ENCODE assay signal across 18 mouse cellular contexts in the genomic region with DNA sequence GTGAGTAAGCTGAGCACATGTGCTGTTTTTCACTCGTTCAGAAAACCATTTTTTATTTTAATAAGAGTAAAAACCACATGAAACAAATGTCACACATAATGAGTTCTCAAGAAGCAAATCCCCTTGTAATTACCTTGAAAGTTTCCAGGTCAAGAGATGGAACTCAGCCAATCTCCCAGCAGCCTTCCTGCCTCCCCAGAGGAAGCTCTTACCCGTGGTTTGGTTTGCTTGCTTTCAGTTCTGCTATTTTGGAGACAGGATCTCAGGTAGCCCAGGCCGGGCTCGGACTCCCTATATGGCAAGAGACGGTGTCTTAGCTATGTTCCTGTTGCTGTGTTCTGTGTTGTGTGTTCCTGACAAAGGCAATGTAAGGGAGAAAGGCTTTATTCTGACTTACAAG. TPM values are rescaled to one million over a fixed set of nuclear protein-coding genes. Genes with fewer than 3 reads are reported as not detected.
A peak's percentile ranks its signal among the peaks of the same experiment; 100 is the strongest.
DNase-seq lines count a peak whose midpoint lies in the region; ATAC-seq and TF ChIP-seq lines count a peak whose summit lies in the region.
"Had no signal": no experiment of that assay in that cellular context is flagged by ENCODE, and none has a peak within 500 bp of the region (broad histone marks: within the 10 kb centered on the region; RNA-seq: fewer than 3 reads in every experiment).

No protein-coding gene starts in this region.

- H3K27me3 ChIP-seq in limb, embryonic 14.5 days (ENCODE audit: control insufficient read depth, insufficient read depth, low read length) = no peaks in the 10 kb centered on the region
- H3K27me3 ChIP-seq: forebrain, embryonic 13.5 days; kidney, embryonic 15.5 days; limb, embryonic 12.5 days; lung, embryonic 15.5 days; stomach, embryonic 15.5 days had no signal

- no peak overlapping the region for H3K9ac ChIP-seq in limb, embryonic 14.5 days (ENCODE audit: low read depth, low read length, severe bottlenecking)
- H3K9ac ChIP-seq: forebrain, embryonic 13.5 days; hindbrain, embryonic 14.5 days; kidney, embryonic 15.5 days; limb, embryonic 12.5 days; lung, embryonic 15.5 days; stomach, embryonic 15.5 days had no signal

- 0 out of 2 replicates have a peak, but pooled peaks cover 5% of the 10 kb centered on the region for H3K4me1 ChIP-seq in limb, embryonic 14.5 days (ENCODE audit: control insufficient read depth, insufficient read depth, low read length)
- H3K4me1 ChIP-seq: forebrain, embryonic 13.5 days; stomach, embryonic 15.5 days had no signal

- H3K4me2 ChIP-seq in limb, embryonic 14.5 days (replicated peaks; ENCODE audit: low read depth, low read length, severe bottlenecking) = no peak overlapping the region
- H3K4me2 ChIP-seq: forebrain, embryonic 13.5 days; hindbrain, embryonic 14.5 days; kidney, embryonic 15.5 days; limb, embryonic 12.5 days; lung, embryonic 15.5 days; stomach, embryonic 15.5 days had no signal

- H3K9me3 ChIP-seq in limb, embryonic 14.5 days (ENCODE audit: control insufficient read depth, low read length) = no peaks in the 10 kb centered on the region
- H3K9me3 ChIP-seq: forebrain, embryonic 13.5 days; G1E; kidney, embryonic 15.5 days; lung, embryonic 15.5 days; stomach, embryonic 15.5 days had no signal

- intact Hi-C loops in left cerebral cortex, postnatal 10 days (cut with DNase I) = no loop called here

- TF ChIP-seq POLR2A in limb, embryonic 14.5 days (IDR thresholded peaks at IDR 0.05; ENCODE audit: borderline replicate concordance, extremely low read depth, insufficient read depth, insufficient read length) = no peak

- H3K4me3 ChIP-seq in limb, embryonic 14.5 days (replicated peaks; ENCODE audit: low read length) = no peak overlapping the region
- H3K4me3 ChIP-seq: forebrain, embryonic 13.5 days; kidney, embryonic 15.5 days; limb, embryonic 12.5 days; lung, embryonic 15.5 days; stomach, embryonic 15.5 days had no signal

- peak; percentile 61 for ATAC-seq in activated CD4-positive, CD25-positive, alpha-beta regulatory T cell, adult 4 months
- ATAC-seq in limb, embryonic 14.5 days (ENCODE audit: low FRiP score, low read depth) = no peak
- ATAC-seq: forebrain, embryonic 13.5 days had no signal

- WGBS in limb, embryonic 14.5 days = 34% methylated on average over 5 of the region's 5 CpGs

- no peak overlapping the region for H3K27ac ChIP-seq in limb, embryonic 14.5 days (replicated peaks; ENCODE audit: low read depth, low read length)
- H3K27ac ChIP-seq: forebrain, embryonic 13.5 days; hindbrain, embryonic 14.5 days; kidney, embryonic 15.5 days; limb, embryonic 12.5 days; lung, embryonic 15.5 days; stomach, embryonic 15.5 days had no signal

- peak; percentile 11 for DNase-seq in spleen, adult 12 weeks (ENCODE audit: low spot score)
- DNase-seq in spleen, postnatal 14 days (ENCODE audit: low spot score in 2 of 2) = no peak
- DNase-seq in limb, embryonic 14.5 days (ENCODE audit: low spot score) = peak; percentile 51
- no peak for DNase-seq in cerebellum, adult 8-10 months
- no peak for DNase-seq in layer of hippocampus, adult 9-11 months
- DNase-seq in left cerebral cortex, postnatal 10 days (ENCODE audit: extremely low spot score in 1 of 2, low spot score in 2 of 2) = no peak
- DNase-seq: cerebellum, adult 2 months; gastrocnemius, postnatal 14 days; midbrain, embryonic 14.5 days had no signal

- no peaks in the 10 kb centered on the region for H3K36me3 ChIP-seq in limb, embryonic 14.5 days (ENCODE audit: control insufficient read depth, insufficient read depth, low read length)
- H3K36me3 ChIP-seq: G1E; kidney, embryonic 15.5 days; limb, embryonic 12.5 days; lung, embryonic 15.5 days; stomach, embryonic 15.5 days had no signal

RNA-seq across cellular contexts. Expression of a gene that starts 19.9 kb away (rescaled TPM):
- 10 to 100 TPM; 45.2 to 54.3 TPM for polyA plus RNA-seq in activated CD4-positive, CD25-positive, alpha-beta regulatory T cell, adult 4 months (2017; shearing (Covaris generic))
- 29.8 and 39.1 TPM in 2 replicates for polyA plus RNA-seq in limb, embryonic 14.5 days (2012; rRNA removed)
- 25.2 and 30.0 TPM in 2 replicates for polyA plus RNA-seq in limb, embryonic 14.5 days (2014; fragmentation: Nextera tagmentation; extraction: Ambion mirVana)
- total RNA-seq in left cerebral cortex, postnatal 10 days (2021) = 10 to 100 TPM; 43.7 to 47.8 TPM

RNA-seq across cellular contexts. Expression of a gene that starts 24.8 kb away (rescaled TPM):
- polyA plus RNA-seq in activated CD4-positive, CD25-positive, alpha-beta regulatory T cell, adult 4 months (2017; shearing (Covaris generic)) = under 1 TPM in 1 of 2 experiments, not detected in 1; 0.30 TPM
- polyA plus RNA-seq in limb, embryonic 14.5 days (2012; rRNA removed) = 1.6 and 1.7 TPM in 2 replicates
- 0.93 and 1.2 TPM in 2 replicates for polyA plus RNA-seq in limb, embryonic 14.5 days (2014; fragmentation: Nextera tagmentation; extraction: Ambion mirVana)
- 10 to 100 TPM; 12.9 to 16.9 TPM for total RNA-seq in left cerebral cortex, postnatal 10 days (2021)
- polyA plus RNA-seq: G1E; heart, embryonic 14.5 days had no signal

Comparison
In these comparisons a context has a peak if more than half of its experiments do, and no peak if none do; other contexts are left out.
1. DNase-seq: peak in spleen, adult 12 weeks (single experiment) and limb, embryonic 14.5 days (single experiment); none in spleen, postnatal 14 days (0 of 2), cerebellum, adult 8-10 months (single experiment), layer of hippocampus, adult 9-11 months (single experiment) and left cerebral cortex, postnatal 10 days (0 of 2).